Mouse (Mus musculus): ENCODE measurements around the gene C2cd4c. TPM values are rescaled to one million over a fixed set of nuclear protein-coding genes. Genes with fewer than 3 reads are reported as not detected.

Gene C2cd4c
- total RNA-seq (2021) = not detected

- no peak for DNase-seq (ENCODE audit: low spot score)
- intact Hi-C loops (cut with DNase I) = loop anchor here (5.0 kb wide), 1 partner anchor 34 kb away; the partner anchor contains the start of gene Odf3l2
These were observed at the start of gene C2cd4c for GRCm38 (mm10) chr10:79613578-79614304. Gene C2cd4c (minus strand): TSS chr10:79614025.

- no peak for DNase-seq (ENCODE audit: low spot score)
- intact Hi-C loops (cut with DNase I) = no loop called here
These were observed 48.0 kb upstream of the C2cd4c start for GRCm38 (mm10) chr10:79661861-79662260.

GRCm38 (mm10) chr10:79660298-79660697, 46.5 kb upstream of the C2cd4c start:
- intact Hi-C loops (cut with DNase I) = no loop called here
- no peak for DNase-seq (ENCODE audit: low spot score)

- intact Hi-C loops (cut with DNase I) = no loop called here
These were observed 45.0 kb upstream of the C2cd4c start for GRCm38 (mm10) chr10:79658829-79659228.

GRCm38 (mm10) chr10:79654946-79655395, 41.1 kb upstream of the C2cd4c start:
- intact Hi-C loops (cut with DNase I) = no loop called here
- no peak for DNase-seq (ENCODE audit: low spot score)

More at GRCm38 (mm10) chr10:79658829-79659228, 45.0 kb upstream of the C2cd4c start:
- no peak for DNase-seq (ENCODE audit: low spot score)

GRCm38 (mm10) chr10:79652789-79653188, 39.0 kb upstream of the C2cd4c start:
- no peak for DNase-seq (ENCODE audit: low spot score)
- intact Hi-C loops (cut with DNase I) = no loop called here

GRCm38 (mm10) chr10:79649070-79649751, 35.4 kb upstream of the C2cd4c start:
- no peak for DNase-seq (ENCODE audit: low spot score)
- intact Hi-C loops (cut with DNase I) = loop anchor here (1.0 to 5.0 kb wide), 2 partner anchors 37 to 54 kb away; partner anchors contain the start of gene C2cd4c

- no peak for DNase-seq (ENCODE audit: low spot score)
- intact Hi-C loops (cut with DNase I) = loop anchor here (5.0 kb wide), 1 partner anchor 33 kb away; the partner anchor contains the start of gene C2cd4c
These were observed 31.9 kb upstream of the C2cd4c start, which contains the start of gene Odf3l2 for GRCm38 (mm10) chr10:79645711-79646110. Gene Odf3l2 (minus strand): TSS chr10:79645738.

GRCm38 (mm10) chr10:79638486-79639204, 24.8 kb upstream of the C2cd4c start:
- DNase-seq (ENCODE audit: low spot score) = no peak

GRCm38 (mm10) chr10:79637128-79638110, 23.6 kb upstream of the C2cd4c start, which contains the start of gene Shc2:
Gene Shc2 (minus strand): TSS chr10:79637918.
- intact Hi-C loops (cut with DNase I) = no loop called here
- DNase-seq (ENCODE audit: low spot score) = no peak

More at GRCm38 (mm10) chr10:79638486-79639204, 24.8 kb upstream of the C2cd4c start:
- intact Hi-C loops (cut with DNase I) = no loop called here

- no peak for DNase-seq (ENCODE audit: low spot score)
- intact Hi-C loops (cut with DNase I) = no loop called here
These were observed 22.5 kb upstream of the C2cd4c start for GRCm38 (mm10) chr10:79636287-79636686.

GRCm38 (mm10) chr10:79633006-79633777, 19.4 kb upstream of the C2cd4c start:
- DNase-seq (ENCODE audit: low spot score) = no peak
- intact Hi-C loops (cut with DNase I) = no loop called here

- no peak for DNase-seq (ENCODE audit: low spot score)
- intact Hi-C loops (cut with DNase I) = no loop called here
These were observed 17.6 kb upstream of the C2cd4c start for GRCm38 (mm10) chr10:79631432-79631831.

GRCm38 (mm10) chr10:79628377-79628776, 14.6 kb upstream of the C2cd4c start:
- DNase-seq (ENCODE audit: low spot score) = no peak
- intact Hi-C loops (cut with DNase I) = no loop called here

- intact Hi-C loops (cut with DNase I) = no loop called here
- DNase-seq (ENCODE audit: low spot score) = no peak
These were observed 12.3 kb upstream of the C2cd4c start for GRCm38 (mm10) chr10:79626156-79626555.

GRCm38 (mm10) chr10:79625398-79625797, 11.6 kb upstream of the C2cd4c start:
- no peak for DNase-seq (ENCODE audit: low spot score)
- intact Hi-C loops (cut with DNase I) = no loop called here

- DNase-seq (ENCODE audit: low spot score) = no peak
- intact Hi-C loops (cut with DNase I) = no loop called here
These were observed 10.1 kb upstream of the C2cd4c start for GRCm38 (mm10) chr10:79623950-79624349.

GRCm38 (mm10) chr10:79616376-79616775, 2.6 kb upstream of the C2cd4c start:
- intact Hi-C loops (cut with DNase I) = no loop called here
- DNase-seq (ENCODE audit: low spot score) = no peak

Data from heart, postnatal 25 days (tissue).